Mouse (Mus musculus): ENCODE results near the gene Dcaf17. TPM values are rescaled to one million over a fixed set of nuclear protein-coding genes. Genes with fewer than 3 reads are reported as not detected.

Gene Dcaf17
- total and polyA plus RNA-seq, 3 experiments = 15.6 to 28.1 (median 22.7) TPM

GRCm38 (mm10) chr2:71023986-71024385 lies 31.1 kb upstream of the Dcaf17 start:
- Histone ChIP-seq H3K9me3 (replicated peaks; ENCODE audit: low read length) (no peaks in the 10 kb centered on the region), H3K4me3 (replicated peaks in 1 of 3; ENCODE audit: low read depth in 2 of 3, low read length in 2 of 3, poor library complexity in 1 of 3) (no peak overlapping the region), H3K27me3 (replicated peaks) (no peaks in the 10 kb centered on the region), H3K79me2 (replicated peaks; ENCODE audit: control insufficient read depth, extremely low read depth, insufficient read depth, poor library complexity, severe bottlenecking) (no peaks in the 10 kb centered on the region), H3K27ac (ENCODE audit: insufficient read depth, low read depth) (no peak overlapping the region), H3K4me1 (ENCODE audit: control insufficient read depth in 1 of 2, insufficient read depth in 2 of 2) (peaks cover 0 to 17% of the 10 kb centered on the region in 2 experiments; a peak in 2 of 4 replicates), H3K9ac (ENCODE audit: insufficient read depth, low read depth) (no peak overlapping the region), H3K36me3 (replicated peaks in 1 of 2; ENCODE audit: control insufficient read depth in 1 of 2, insufficient read depth in 1 of 2, low read length in 1 of 2) (peaks cover 0 to 9% of the 10 kb centered on the region in 2 experiments), H3K4me2 (ENCODE audit: insufficient read depth, low read depth, poor library complexity, severe bottlenecking) (no peak overlapping the region)
- dilution Hi-C loops (cut with MboI; ENCODE audit: extremely low pct_ligation_motif_present, extremely low pct_unique_long_range_greater_than_20kb, low sequenced_read_pairs) = no loop called here
- DNase-seq (ENCODE audit: extremely low read depth) = no peak
- in situ Hi-C loops (cut with MboI; ENCODE audit: low pct_ligation_motif_present, low pct_unique_long_range_greater_than_20kb, low sequenced_read_pairs) = no loop called here
- TF ChIP-seq JUN (IDR thresholded peaks at IDR 0.05; ENCODE audit: insufficient read depth, low read depth, low read length) = no peak
- TF ChIP-seq RAD21 (IDR thresholded peaks at IDR 0.05; ENCODE audit: low read depth, low read length) = no peak
- TF ChIP-seq KAT2A (IDR thresholded peaks at IDR 0.05; ENCODE audit: insufficient replicate concordance, low read length) = no peak
- no peak for TF ChIP-seq CHD2 (IDR thresholded peaks at IDR 0.05; ENCODE audit: low read length)
- TF ChIP-seq TBP (conservative IDR thresholded peaks at IDR 0.05; ENCODE audit: low read depth, low read length) = no peak
- TF ChIP-seq ZKSCAN1 (IDR thresholded peaks at IDR 0.05; ENCODE audit: borderline replicate concordance, low read depth, low read length) = no peak
- no peak for TF ChIP-seq POLR2AphosphoS2 (IDR thresholded peaks at IDR 0.05; ENCODE audit: low read depth, low read length)
- no peak for TF ChIP-seq MXI1 (IDR thresholded peaks at IDR 0.05; ENCODE audit: low read depth, low read length)
- no peak for TF ChIP-seq SIN3A (IDR thresholded peaks at IDR 0.05; ENCODE audit: low read length)
- TF ChIP-seq ETS1 (conservative IDR thresholded peaks at IDR 0.05; ENCODE audit: low read depth, low read length) = no peak
- TF ChIP-seq TCF12 (IDR thresholded peaks at IDR 0.05; ENCODE audit: low read depth, low read length) = no peak
- no peak for TF ChIP-seq MYC (IDR thresholded peaks at IDR 0.05; ENCODE audit: low read depth, low read length)
- TF ChIP-seq GABPA (IDR thresholded peaks at IDR 0.05; ENCODE audit: insufficient replicate concordance, low read depth, low read length) = no peak
- TF ChIP-seq ZC3H11A (IDR thresholded peaks at IDR 0.05; ENCODE audit: low read depth, low read length) = no peak
- no peak for TF ChIP-seq JUND (conservative IDR thresholded peaks at IDR 0.05; ENCODE audit: low read depth, low read length)
- TF ChIP-seq USF2 (conservative IDR thresholded peaks at IDR 0.05; ENCODE audit: low read depth, low read length) = no peak
- TF ChIP-seq E2F4 (IDR thresholded peaks at IDR 0.05; ENCODE audit: insufficient replicate concordance, low read depth, low read length) = no peak

GRCm38 (mm10) chr2:71025576-71026315 lies 29.4 kb upstream of the Dcaf17 start:
- H3K27ac ChIP-seq (ENCODE audit: insufficient read depth, low read depth) = no peak overlapping the region
- TF ChIP-seq POLR2AphosphoS2 (IDR thresholded peaks at IDR 0.05; ENCODE audit: low read depth, low read length) (no peak), ZKSCAN1 (IDR thresholded peaks at IDR 0.05; ENCODE audit: borderline replicate concordance, low read depth, low read length) (no peak), POLR2A (IDR thresholded peaks at IDR 0.05; ENCODE audit: low read depth, low read length) (no peak), ELF1 (IDR thresholded peaks at IDR 0.05; ENCODE audit: low read depth, low read length) (no peak), EP300 (IDR thresholded peaks at IDR 0.05; ENCODE audit: low read length) (no peak), NRF1 (IDR thresholded peaks at IDR 0.05; ENCODE audit: low read depth, low read length) (no peak)
- in situ Hi-C loops (cut with MboI; ENCODE audit: low pct_ligation_motif_present, low pct_unique_long_range_greater_than_20kb, low sequenced_read_pairs) = loop anchor here (25.0 kb wide), 1 partner anchor 313 kb away; no protein-coding TSS in a partner anchor
- no peaks in the 10 kb centered on the region for H3K79me2 ChIP-seq (replicated peaks; ENCODE audit: control insufficient read depth, extremely low read depth, insufficient read depth, poor library complexity, severe bottlenecking)
- dilution Hi-C loops (cut with MboI; ENCODE audit: extremely low pct_ligation_motif_present, extremely low pct_unique_long_range_greater_than_20kb, low sequenced_read_pairs) = no loop called here
- H3K9me3 ChIP-seq (replicated peaks; ENCODE audit: low read length) = no peaks in the 10 kb centered on the region
- H3K4me2 ChIP-seq (ENCODE audit: insufficient read depth, low read depth, poor library complexity, severe bottlenecking) = no peak overlapping the region
- no peak overlapping the region for H3K9ac ChIP-seq (ENCODE audit: insufficient read depth, low read depth)
- H3K27me3 ChIP-seq (replicated peaks) = no peaks in the 10 kb centered on the region
- H3K4me3 ChIP-seq (replicated peaks in 1 of 3; ENCODE audit: low read depth in 2 of 3, low read length in 2 of 3, poor library complexity in 1 of 3) = no peak overlapping the region
- DNase-seq (ENCODE audit: extremely low read depth) = no peak
- peaks cover 0 to 12% of the 10 kb centered on the region in 2 experiments for H3K36me3 ChIP-seq (replicated peaks in 1 of 2; ENCODE audit: control insufficient read depth in 1 of 2, insufficient read depth in 1 of 2, low read length in 1 of 2)
- H3K4me1 ChIP-seq (ENCODE audit: control insufficient read depth in 1 of 2, insufficient read depth in 2 of 2) = peaks cover 0 to 13% of the 10 kb centered on the region in 2 experiments; a peak in 2 of 4 replicates
